Mouse (Mus musculus) CH12.LX (cell line): ENCODE measurements around the gene Cep250. TPM values are rescaled to one million over a fixed set of nuclear protein-coding genes. Genes with fewer than 3 reads are reported as not detected.

Experiments used
- DNase-seq: peaks from one replicate; pipeline ENCODE4 v3.0.0-alpha.2; 2013; ENCODE audit errors: extremely low read depth
- H3K27ac ChIP-seq: 2 replicates; pipeline ENCODE4 v1.5.1; 2012; ENCODE audit warnings: low read depth, mild to moderate bottlenecking, control low read depth, moderate library complexity; ENCODE audit not compliant: insufficient read depth
- H3K27me3 ChIP-seq: replicated peaks from 2 replicates; pipeline ENCODE3; 2012; ENCODE audit warnings: inconsistent platforms
- H3K36me3 ChIP-seq, 2 experiments: replicated peaks in 1 of 2; 2 replicates each; pipeline versions ENCODE3 to v1.6.1; 2012; ENCODE audit warnings: inconsistent platforms in 1 of 2, low read length in 1 of 2, mild to moderate bottlenecking in 1 of 2, mixed read lengths in 1 of 2, moderate library complexity in 1 of 2; ENCODE audit not compliant: control insufficient read depth in 1 of 2, insufficient read depth in 1 of 2
- H3K4me1 ChIP-seq, 2 experiments: 2 replicates each; pipeline ENCODE4 v1.6.1; 2012; ENCODE audit warnings: inconsistent platforms in 1 of 2, moderate library complexity in 1 of 2; ENCODE audit not compliant: insufficient read depth in 2 of 2, control insufficient read depth in 1 of 2
- H3K4me2 ChIP-seq: 2 replicates; pipeline ENCODE4 v1.6.1; 2012; ENCODE audit warnings: low read depth, mild to moderate bottlenecking, control low read depth; ENCODE audit not compliant: poor library complexity, insufficient read depth, severe bottlenecking
- H3K4me3 ChIP-seq, 3 experiments: fragments of 150-350 bp in 1 of 3; sonication (generic) in 1 of 3; replicated peaks in 1 of 3; 2 replicates each; pipeline versions ENCODE3 to v1.5.1; 2011 to 2012; ENCODE audit warnings: low read depth in 2 of 3, low read length in 2 of 3, mild to moderate bottlenecking in 2 of 3, moderate library complexity in 2 of 3, control low read depth in 1 of 3, improper control_type of control experiment in 1 of 3, inconsistent platforms in 1 of 3, mixed read lengths in 1 of 3; ENCODE audit not compliant: poor library complexity in 1 of 3
- H3K79me2 ChIP-seq: replicated peaks from 2 replicates; pipeline ENCODE4 v1.6.1; 2012; ENCODE audit warnings: mild to moderate bottlenecking, moderate library complexity; ENCODE audit not compliant: control insufficient read depth, poor library complexity, insufficient read depth, severe bottlenecking; ENCODE audit errors: extremely low read depth
- H3K9ac ChIP-seq: 2 replicates; pipeline ENCODE4 v1.6.1; 2012; ENCODE audit warnings: low read depth, mild to moderate bottlenecking, control low read depth, moderate library complexity; ENCODE audit not compliant: insufficient read depth
- H3K9me3 ChIP-seq: replicated peaks from 2 replicates; pipeline ENCODE3; 2012; ENCODE audit warnings: low read length, inconsistent platforms, mixed read lengths
- CHD1 ChIP-seq: IDR thresholded peaks from 2 replicates; pipeline ENCODE4 v1.6.1; 2012; ENCODE audit warnings: low read depth, low read length, improper control_type of control experiment, inconsistent platforms
- CHD2 ChIP-seq: IDR thresholded peaks from 2 replicates; pipeline ENCODE4 v1.6.1; 2011; ENCODE audit warnings: low read length, improper control_type of control experiment
- CTCF ChIP-seq, 2 experiments: IDR thresholded peaks in 1 of 2; conservative IDR thresholded peaks in 1 of 2; 2 replicates each; pipeline ENCODE4 v1.5.1; 2011 to 2012; ENCODE audit warnings: low read depth in 2 of 2, low read length in 2 of 2, improper control_type of control experiment in 1 of 2, inconsistent platforms in 1 of 2, mild to moderate bottlenecking in 1 of 2, moderate library complexity in 1 of 2
- E2F4 ChIP-seq: IDR thresholded peaks from 2 replicates; pipeline ENCODE4 v1.6.1; 2011; ENCODE audit warnings: low read depth, low read length, improper control_type of control experiment; ENCODE audit not compliant: insufficient replicate concordance
- ELF1 ChIP-seq: IDR thresholded peaks from 2 replicates; pipeline ENCODE4 v1.6.1; 2014; ENCODE audit warnings: low read depth, mild to moderate bottlenecking, inconsistent platforms, low read length, improper control_type of control experiment
- GABPA ChIP-seq: IDR thresholded peaks from 2 replicates; pipeline ENCODE4 v1.6.1; 2012; ENCODE audit warnings: low read depth, low read length, improper control_type of control experiment, inconsistent platforms; ENCODE audit not compliant: insufficient replicate concordance
- HCFC1 ChIP-seq: IDR thresholded peaks from 2 replicates; pipeline ENCODE4 v1.6.1; 2012; ENCODE audit warnings: low read depth, mild to moderate bottlenecking, inconsistent platforms, low read length, improper control_type of control experiment
- JUN ChIP-seq: IDR thresholded peaks from 2 replicates; pipeline ENCODE4 v1.6.1; 2011; ENCODE audit warnings: low read depth, mild to moderate bottlenecking, low read length, improper control_type of control experiment, moderate library complexity; ENCODE audit not compliant: insufficient read depth
- MAX ChIP-seq: IDR thresholded peaks from 2 replicates; pipeline ENCODE4 v1.6.1; 2011; ENCODE audit warnings: low read length, improper control_type of control experiment
- MEF2A ChIP-seq: IDR thresholded peaks from 2 replicates; pipeline ENCODE4 v1.6.1; 2014; ENCODE audit warnings: low read depth, mild to moderate bottlenecking, inconsistent platforms, low read length, improper control_type of control experiment, borderline replicate concordance
- MXI1 ChIP-seq: IDR thresholded peaks from 2 replicates; pipeline ENCODE4 v1.6.1; 2011; ENCODE audit warnings: mild to moderate bottlenecking, low read depth, low read length, improper control_type of control experiment
- MYC ChIP-seq: IDR thresholded peaks from 2 replicates; pipeline ENCODE4 v1.6.1; 2011; ENCODE audit warnings: low read depth, mild to moderate bottlenecking, improper control_type of control experiment, low read length
- NELFE ChIP-seq: IDR thresholded peaks from 2 replicates; pipeline ENCODE4 v1.6.1; 2011; ENCODE audit warnings: low read depth, low read length, improper control_type of control experiment
- PAX5 ChIP-seq: IDR thresholded peaks from 2 replicates; pipeline ENCODE4 v1.6.1; 2012; ENCODE audit warnings: low read length, inconsistent platforms, mixed read lengths
- RAD21 ChIP-seq: IDR thresholded peaks from 2 replicates; pipeline ENCODE4 v1.6.1; 2011; ENCODE audit warnings: low read depth, mild to moderate bottlenecking, low read length, improper control_type of control experiment, moderate library complexity
- SIN3A ChIP-seq: IDR thresholded peaks from 2 replicates; pipeline ENCODE4 v1.6.1; 2012; ENCODE audit warnings: low read length, improper control_type of control experiment, inconsistent platforms
- SMC3 ChIP-seq: IDR thresholded peaks from 2 replicates; pipeline ENCODE4 v1.6.1; 2011; ENCODE audit warnings: low read depth, low read length, improper control_type of control experiment
- TBP ChIP-seq: conservative IDR thresholded peaks from 2 replicates; pipeline ENCODE4 v1.6.1; 2011; ENCODE audit warnings: low read depth, low read length, improper control_type of control experiment
- UBTF ChIP-seq: IDR thresholded peaks from 2 replicates; pipeline ENCODE4 v1.6.1; 2012; ENCODE audit warnings: low read depth, mild to moderate bottlenecking, inconsistent platforms, low read length, improper control_type of control experiment, moderate library complexity
- USF1 ChIP-seq: IDR thresholded peaks from 2 replicates; pipeline ENCODE4 v1.6.1; 2014; ENCODE audit warnings: low read depth, mild to moderate bottlenecking, inconsistent platforms, low read length, improper control_type of control experiment
- ZC3H11A ChIP-seq: IDR thresholded peaks from 2 replicates; pipeline ENCODE4 v1.6.1; 2012; ENCODE audit warnings: low read depth, mild to moderate bottlenecking, inconsistent platforms, low read length, improper control_type of control experiment
- ZKSCAN1 ChIP-seq: IDR thresholded peaks from 2 replicates; pipeline ENCODE4 v1.6.1; 2012; ENCODE audit warnings: low read depth, inconsistent platforms, low read length, improper control_type of control experiment, borderline replicate concordance
- dilution Hi-C: fragments of 300-500 bp; cut with MboI; formaldehyde crosslinking; loops from 2 replicates; pipeline ENCODE4 v1.14.3; 2020; ENCODE audit warnings: low sequenced_read_pairs; ENCODE audit not compliant: extremely low pct_unique_long_range_greater_than_20kb, extremely low pct_ligation_motif_present
- in situ Hi-C: fragments of 300-500 bp; cut with MboI; formaldehyde crosslinking; loops from 3 replicates; pipeline ENCODE4 v1.14.3; 2019; ENCODE audit warnings: low sequenced_read_pairs, low pct_ligation_motif_present, low pct_unique_long_range_greater_than_20kb, mixed read lengths
- polyA plus RNA-seq: library from polyadenylated mRNA; unstranded; fragments of >175 nt; gene quantifications from 2 replicates; pipeline ENCODE4 v1.2.1, GENCODE M21; 2012; ENCODE audit warnings: low read depth; ENCODE audit not compliant: insufficient read length
- total RNA-seq, 2 experiments: library from RNA; depleted of rRNA; stranded (reverse); fragments of 300-350 nt in 1 of 2; fragments of >200 nt in 1 of 2; gene quantifications; 2 replicates each; pipeline ENCODE4 v1.2.3; 2012 to 2014

Cep250 gene
- total and polyA plus RNA-seq, 3 experiments, result 13.5 to 29.1 (median 25.8) TPM

DNA sequence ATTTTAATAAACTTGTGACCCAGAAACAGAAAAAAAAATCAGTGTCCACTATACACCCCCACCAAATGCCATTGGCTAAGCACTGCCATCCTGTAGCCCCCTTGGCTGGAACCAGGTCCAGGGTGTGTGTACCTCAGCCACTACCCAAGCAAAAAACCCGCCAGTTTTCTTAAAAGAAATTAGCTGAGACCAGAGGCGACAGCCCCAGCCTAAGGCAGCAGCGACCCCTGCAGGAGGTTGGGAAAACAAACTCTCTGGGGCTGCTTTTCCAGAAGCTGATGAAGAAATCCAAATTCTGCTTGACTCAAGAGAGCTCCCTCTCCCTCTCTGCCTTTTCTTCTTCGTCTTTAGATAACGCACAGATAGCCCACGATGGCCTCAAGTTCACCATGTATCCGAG lies 10.2 kb upstream of the Cep250 start:
- no peak overlapping the region for H3K4me2 ChIP-seq
- no peak overlapping the region for H3K27ac ChIP-seq
- H3K4me3 ChIP-seq, result no peak overlapping the region
- H3K4me1 ChIP-seq, result no peaks in the 10 kb centered on the region; a peak in 1 of 4 replicates
- H3K79me2 ChIP-seq, result no peaks in the 10 kb centered on the region
- no peaks in the 10 kb centered on the region for H3K36me3 ChIP-seq
- H3K9me3 ChIP-seq, result no peaks in the 10 kb centered on the region
- DNase-seq, result peak; percentile 67
- no peak overlapping the region for H3K9ac ChIP-seq
- H3K27me3 ChIP-seq, result peaks cover 1% of the 10 kb centered on the region
- peak; percentile 93 for TF ChIP-seq RAD21
- peak; percentile 77 to 96 for TF ChIP-seq CTCF (conservative IDR thresholded peaks at IDR 0.05 in 1 of 2, IDR thresholded peaks at IDR 0.05 in 1 of 2; ENCODE audit: low read depth in 2 of 2, low read length in 2 of 2)
- TF ChIP-seq ZKSCAN1, result no peak
- TF ChIP-seq UBTF, result no peak
- peak; percentile 10; the same call in 1 of the 2 replicates for TF ChIP-seq ZC3H11A
- peak; percentile 78 for TF ChIP-seq SMC3
- peak; percentile 84; the same call in 1 of the 2 replicates for TF ChIP-seq E2F4
- in situ Hi-C loops (loop anchor here (25.0 kb wide), 1 partner anchor 259 kb away; the partner anchor contains the start of gene Trpc4ap), dilution Hi-C loops (no loop called here)

GRCm38 (mm10) chr2:155946499-155946898 lies 9.8 kb upstream of the Cep250 start:
- TF ChIP-seq CHD1 (no peak), NELFE (no peak), HCFC1 (no peak)
- no peak for DNase-seq
- dilution Hi-C loops, result no loop called here
- Histone ChIP-seq H3K4me1 (no peaks in the 10 kb centered on the region; a peak in 1 of 4 replicates), H3K36me3 (no peaks in the 10 kb centered on the region), H3K79me2 (no peaks in the 10 kb centered on the region), H3K9me3 (no peaks in the 10 kb centered on the region), H3K4me2 (no peak overlapping the region), H3K9ac (no peak overlapping the region), H3K27ac (no peak overlapping the region), H3K4me3 (no peak overlapping the region), H3K27me3 (peaks cover 1% of the 10 kb centered on the region)
- in situ Hi-C loops, result loop anchor here (25.0 kb wide), 1 partner anchor 259 kb away; the partner anchor contains the start of gene Trpc4ap

- H3K27me3 ChIP-seq, result peaks cover 2% of the 10 kb centered on the region
- no peak overlapping the region for H3K9ac ChIP-seq
- no peak overlapping the region for H3K4me3 ChIP-seq
- no peak for DNase-seq
- H3K4me1 ChIP-seq, result no peaks in the 10 kb centered on the region; a peak in 1 of 4 replicates
- no peak overlapping the region for H3K27ac ChIP-seq
- H3K36me3 ChIP-seq, result no peaks in the 10 kb centered on the region
- TF ChIP-seq USF1 (no peak), NELFE (no peak), MAX (no peak), ZC3H11A (no peak), MYC (no peak), CHD2 (no peak), E2F4 (no peak), TBP (no peak), CTCF (conservative IDR thresholded peaks at IDR 0.05 in 1 of 2, IDR thresholded peaks at IDR 0.05 in 1 of 2; ENCODE audit: low read depth in 2 of 2, low read length in 2 of 2) (no peak), JUN (no peak), MXI1 (no peak), PAX5 (no peak), GABPA (no peak), MEF2A (no peak), HCFC1 (no peak), SIN3A (no peak), ELF1 (no peak)
- dilution Hi-C loops, result no loop called here
- H3K79me2 ChIP-seq, result no peaks in the 10 kb centered on the region
- H3K9me3 ChIP-seq, result no peaks in the 10 kb centered on the region
- H3K4me2 ChIP-seq, result no peak overlapping the region
- in situ Hi-C loops, result loop anchor here (25.0 kb wide), 1 partner anchor 260 kb away; the partner anchor contains the start of gene Trpc4ap
Observed at GRCm38 (mm10) chr2:155947390-155948002, 8.8 kb upstream of the Cep250 start.
